Mouse (Mus musculus) cortical plate, adult 2 months (tissue): ENCODE results near the gene Recql. TPM values are rescaled to one million over a fixed set of nuclear protein-coding genes. Genes with fewer than 3 reads are reported as not detected.

Experiments
- H3K27ac ChIP-seq: fragments of 200-500 bp; 2 replicates; pipeline ENCODE4 v1.5.1; 2012; ENCODE audit warnings: low read length, control low read depth, inconsistent platforms; ENCODE audit not compliant: insufficient read depth
- H3K4me1 ChIP-seq: fragments of 200-500 bp; 2 replicates; pipeline ENCODE4 v1.6.1; 2011; ENCODE audit warnings: low read length; ENCODE audit not compliant: control insufficient read depth, insufficient read depth
- H3K4me3 ChIP-seq: fragments of 200-500 bp; 2 replicates; pipeline ENCODE4 v1.5.1; 2011; ENCODE audit warnings: mild to moderate bottlenecking, low read length, control low read depth; ENCODE audit not compliant: insufficient read depth
- CTCF ChIP-seq: fragments of 200-500 bp; IDR thresholded peaks from 2 replicates; pipeline ENCODE4 v1.5.1; 2011; ENCODE audit warnings: mild to moderate bottlenecking, control low read depth, low read length; ENCODE audit not compliant: insufficient read depth; ENCODE audit errors: extremely low read depth
- POLR2A ChIP-seq: fragments of 200-500 bp; IDR thresholded peaks from 2 replicates; pipeline ENCODE4 v1.6.1; 2011; ENCODE audit warnings: mild to moderate bottlenecking, low read length, control low read depth; ENCODE audit not compliant: insufficient read depth; ENCODE audit errors: extremely low read depth
- polyA plus RNA-seq: library from polyadenylated mRNA; depleted of rRNA; stranded (reverse); fragments of >200 nt; gene quantifications from 2 replicates; pipeline ENCODE4 v1.2.3, GENCODE M21; 2012

Recql gene
- polyA plus RNA-seq, 1 experiment = 15.3 TPM

GRCm38 (mm10) chr6:142389101-142389500, 2.2 kb upstream of the Recql start:
- H3K27ac ChIP-seq = no peak overlapping the region
- peaks cover 1% of the 10 kb centered on the region; the same call in 1 of the 2 replicates for H3K4me1 ChIP-seq
- H3K4me3 ChIP-seq = no peak overlapping the region
- TF ChIP-seq POLR2A (no peak), CTCF (no peak)

- Histone ChIP-seq H3K4me1 (peaks cover 1% of the 10 kb centered on the region; the same call in 1 of the 2 replicates), H3K27ac (no peak overlapping the region), H3K4me3 (peak overlapping the region; percentile 89)
- TF ChIP-seq CTCF (no peak), POLR2A (no peak)
Observed at GRCm38 (mm10) chr6:142387755-142388271, 926 bp upstream of the Recql start.

- TF ChIP-seq CTCF = no peak
- no peak for TF ChIP-seq POLR2A
- H3K4me1 ChIP-seq = peaks cover 1% of the 10 kb centered on the region; the same call in 1 of the 2 replicates
- peak overlapping the region; percentile 89 for H3K4me3 ChIP-seq
- H3K27ac ChIP-seq = no peak overlapping the region
Observed at GRCm38 (mm10) chr6:142386285-142387010, 439 bp downstream of the Recql start.

- H3K27ac ChIP-seq = no peak overlapping the region
- no peak for TF ChIP-seq POLR2A
- TF ChIP-seq CTCF = no peak
- 0 out of 2 replicates have a peak, but pooled peaks cover 1% of the 10 kb centered on the region for H3K4me1 ChIP-seq
- H3K4me3 ChIP-seq = no peak overlapping the region
Observed at GRCm38 (mm10) chr6:142384521-142384920, 2.4 kb downstream of the Recql start.

GRCm38 (mm10) chr6:142381615-142382014, 5.3 kb downstream of the Recql start:
- H3K4me1 ChIP-seq = no peaks in the 10 kb centered on the region
- H3K27ac ChIP-seq = no peak overlapping the region
- no peak overlapping the region for H3K4me3 ChIP-seq
- no peak for TF ChIP-seq POLR2A
- TF ChIP-seq CTCF = no peak

- no peaks in the 10 kb centered on the region for H3K4me1 ChIP-seq
Observed at GRCm38 (mm10) chr6:142379961-142380360, 6.9 kb downstream of the Recql start.

GRCm38 (mm10) chr6:142378576-142379330, 8.1 kb downstream of the Recql start:
- no peak overlapping the region for H3K4me3 ChIP-seq
- TF ChIP-seq POLR2A (no peak), CTCF (no peak)

More at GRCm38 (mm10) chr6:142379961-142380360, 6.9 kb downstream of the Recql start:
- Histone ChIP-seq H3K4me3 (no peak overlapping the region), H3K27ac (no peak overlapping the region)
- no peak for TF ChIP-seq CTCF
- TF ChIP-seq POLR2A = no peak

GRCm38 (mm10) chr6:142377081-142377480, 9.8 kb downstream of the Recql start:
- H3K4me1 ChIP-seq = no peaks in the 10 kb centered on the region
- TF ChIP-seq CTCF = no peak
- no peak for TF ChIP-seq POLR2A
- no peak overlapping the region for H3K4me3 ChIP-seq
- H3K27ac ChIP-seq = no peak overlapping the region

More at GRCm38 (mm10) chr6:142378576-142379330, 8.1 kb downstream of the Recql start:
- no peaks in the 10 kb centered on the region for H3K4me1 ChIP-seq
- no peak overlapping the region for H3K27ac ChIP-seq

GRCm38 (mm10) chr6:142369568-142369967, 17.3 kb downstream of the Recql start:
- no peaks in the 10 kb centered on the region for H3K4me1 ChIP-seq
- H3K4me3 ChIP-seq = no peak overlapping the region
- no peak for TF ChIP-seq POLR2A
- TF ChIP-seq CTCF = no peak
- no peak overlapping the region for H3K27ac ChIP-seq

GRCm38 (mm10) chr6:142367565-142367964, 19.3 kb downstream of the Recql start:
- Histone ChIP-seq H3K4me1 (no peaks in the 10 kb centered on the region), H3K4me3 (no peak overlapping the region), H3K27ac (no peak overlapping the region)
- TF ChIP-seq CTCF (no peak), POLR2A (no peak)

GRCm38 (mm10) chr6:142366473-142367018, 20.3 kb downstream of the Recql start:
- TF ChIP-seq CTCF = no peak
- TF ChIP-seq POLR2A = no peak
- no peak overlapping the region for H3K4me3 ChIP-seq
- H3K4me1 ChIP-seq = no peaks in the 10 kb centered on the region
- H3K27ac ChIP-seq = no peak overlapping the region
